Mouse (Mus musculus) brain, embryonic 14.5 days (tissue): Measurements from ENCODE around the gene Rcc1. TPM values are rescaled to one million over a fixed set of nuclear protein-coding genes. Genes with fewer than 3 reads are reported as not detected.

Source experiments
- DNase-seq: peaks from one replicate; pipeline ENCODE4 v3.0.0-alpha.2; 2011; ENCODE audit warnings: low read depth
- CTCF ChIP-seq: fragments of 200-500 bp; IDR thresholded peaks from 2 replicates; pipeline ENCODE4 v1.5.1; 2012; ENCODE audit warnings: inconsistent platforms, mild to moderate bottlenecking, moderate library complexity, borderline replicate concordance; ENCODE audit not compliant: insufficient read depth, insufficient read length; ENCODE audit errors: extremely low read depth
- POLR2A ChIP-seq: fragments of 200-500 bp; IDR thresholded peaks from 2 replicates; pipeline ENCODE4 v1.6.1; 2012; ENCODE audit warnings: mild to moderate bottlenecking, inconsistent platforms, borderline replicate concordance; ENCODE audit not compliant: poor library complexity, insufficient read depth, insufficient read length, severe bottlenecking; ENCODE audit errors: extremely low read depth
- polyA plus RNA-seq: library from polyadenylated mRNA; depleted of rRNA; stranded (reverse); fragments of >200 nt; gene quantifications from 2 replicates; pipeline ENCODE4 v1.2.3, GENCODE M21; 2012

Rcc1 gene
- polyA plus RNA-seq, 1 experiment: 21.2 TPM

GRCm38 (mm10) chr4:132350123-132350740 lies 3.2 kb downstream of the Rcc1 start:
- TF ChIP-seq POLR2A: no peak
- no peak for TF ChIP-seq CTCF
- DNase-seq: no peak

GRCm38 (mm10) chr4:132349495-132350122 lies 3.8 kb downstream of the Rcc1 start:
- DNase-seq: no peak
- no peak for TF ChIP-seq POLR2A

GRCm38 (mm10) chr4:132346661-132347060 lies 6.7 kb downstream of the Rcc1 start:
- TF ChIP-seq POLR2A: no peak
- no peak for TF ChIP-seq CTCF
- no peak for DNase-seq

- DNase-seq: no peak
- TF ChIP-seq CTCF: no peak
- no peak for TF ChIP-seq POLR2A
Observed at GRCm38 (mm10) chr4:132346261-132346660, 7.1 kb downstream of the Rcc1 start.

- no peak for DNase-seq
- TF ChIP-seq POLR2A (no peak), CTCF (no peak)
Observed at GRCm38 (mm10) chr4:132345843-132346212, 7.6 kb downstream of the Rcc1 start.

GRCm38 (mm10) chr4:132345135-132345842 lies 8.1 kb downstream of the Rcc1 start:
- peak; percentile 96 for TF ChIP-seq CTCF
- peak; percentile 82 for TF ChIP-seq POLR2A
- peak; percentile 93 for DNase-seq

- DNase-seq: no peak
- TF ChIP-seq CTCF: no peak
- TF ChIP-seq POLR2A: no peak
Observed at GRCm38 (mm10) chr4:132344403-132345134, 8.8 kb downstream of the Rcc1 start.

- DNase-seq: no peak
- TF ChIP-seq POLR2A: no peak
- TF ChIP-seq CTCF: no peak
Observed at GRCm38 (mm10) chr4:132341451-132341850, 12.0 kb downstream of the Rcc1 start.

GRCm38 (mm10) chr4:132338943-132339342 lies 14.5 kb downstream of the Rcc1 start:
- DNase-seq: no peak
- TF ChIP-seq CTCF (no peak), POLR2A (no peak)

- DNase-seq: no peak
- no peak for TF ChIP-seq POLR2A
- no peak for TF ChIP-seq CTCF
Observed at GRCm38 (mm10) chr4:132332880-132333279, 20.5 kb downstream of the Rcc1 start.

- TF ChIP-seq POLR2A: no peak
- TF ChIP-seq CTCF: no peak
- DNase-seq: no peak
Observed at GRCm38 (mm10) chr4:132331960-132332359, 21.4 kb downstream of the Rcc1 start.
